Mouse (Mus musculus) testis, adult 2 months (tissue): ENCODE measurements at regions not wholly inside any gene's neighbourhood (a gene's known extent, or its start where the extent isn't known, plus 50 kb on each side); places are given as distances from the start of the nearest gene placed in this dataset.

Experiments
- CTCF ChIP-seq: fragments of 200-500 bp; IDR thresholded peaks from 2 replicates; pipeline ENCODE4 v1.5.1; 2012; ENCODE audit warnings: low read depth, mild to moderate bottlenecking, inconsistent platforms, low read length, moderate library complexity; ENCODE audit not compliant: control insufficient read depth, insufficient read depth, insufficient replicate concordance
- POLR2A ChIP-seq: fragments of 200-500 bp; IDR thresholded peaks from 2 replicates; pipeline ENCODE4 v1.6.1; 2012; ENCODE audit warnings: low read depth, mild to moderate bottlenecking, inconsistent platforms, low read length, moderate library complexity; ENCODE audit not compliant: control insufficient read depth

DNA sequence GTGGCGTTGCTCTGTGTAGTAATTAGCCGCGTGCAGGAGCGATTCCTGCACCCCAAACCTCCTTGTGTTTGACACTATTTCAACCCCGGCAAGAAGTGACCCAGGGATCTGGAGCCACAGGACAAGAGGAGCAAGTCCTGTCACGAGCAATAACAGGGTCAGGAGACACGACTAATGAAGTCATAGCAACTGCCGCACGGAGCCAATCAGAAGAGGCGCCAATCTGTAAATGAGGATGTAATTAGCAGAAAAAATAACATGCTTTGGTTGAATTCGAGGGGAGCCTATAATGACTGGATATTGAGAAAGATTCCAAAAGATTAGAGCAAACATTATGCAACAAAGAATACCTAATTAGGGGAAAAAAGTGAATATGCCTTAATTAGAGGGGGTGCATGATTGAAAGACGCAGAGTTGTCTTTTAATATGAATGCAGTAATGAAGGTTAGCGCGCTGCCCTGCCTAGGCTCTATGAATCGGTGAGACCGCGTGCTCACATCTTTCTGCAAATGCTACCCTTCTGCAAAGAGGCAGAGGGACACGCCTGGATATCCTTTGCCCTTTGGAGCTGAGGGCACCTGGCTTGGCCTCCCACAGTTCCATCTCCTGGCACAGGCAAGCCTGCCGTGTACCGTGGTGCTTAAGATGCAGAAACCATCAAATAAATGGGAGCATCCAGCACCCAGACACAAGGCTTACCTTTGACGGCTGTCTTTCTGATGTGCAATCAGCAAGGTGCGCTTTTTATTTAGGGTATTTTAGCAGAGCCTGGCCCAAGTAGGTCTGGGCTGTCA is 220.9 kb upstream of the Tshz3 start:
- TF ChIP-seq CTCF (no peak), POLR2A (no peak)
